Mouse (Mus musculus) CH12.LX (cell line): ENCODE measurements around the gene Trio.

Experiments used
- CTCF ChIP-seq, 2 experiments: IDR thresholded peaks in 1 of 2; conservative IDR thresholded peaks in 1 of 2; 2 replicates each; pipeline ENCODE4 v1.5.1; 2011 to 2012; ENCODE audit warnings: low read depth in 2 of 2, low read length in 2 of 2, improper control_type of control experiment in 1 of 2, inconsistent platforms in 1 of 2, mild to moderate bottlenecking in 1 of 2, moderate library complexity in 1 of 2
- ELF1 ChIP-seq: IDR thresholded peaks from 2 replicates; pipeline ENCODE4 v1.6.1; 2014; ENCODE audit warnings: low read depth, mild to moderate bottlenecking, inconsistent platforms, low read length, improper control_type of control experiment
- MAFK ChIP-seq: IDR thresholded peaks from 2 replicates; pipeline ENCODE4 v1.6.1; 2011; ENCODE audit warnings: low read length, improper control_type of control experiment; ENCODE audit not compliant: insufficient replicate concordance
- POLR2A ChIP-seq: IDR thresholded peaks from 2 replicates; pipeline ENCODE4 v1.6.1; 2011; ENCODE audit warnings: low read depth, mild to moderate bottlenecking, improper control_type of control experiment, low read length
- SIN3A ChIP-seq: IDR thresholded peaks from 2 replicates; pipeline ENCODE4 v1.6.1; 2012; ENCODE audit warnings: low read length, improper control_type of control experiment, inconsistent platforms
- TCF12 ChIP-seq: IDR thresholded peaks from 2 replicates; pipeline ENCODE4 v1.6.1; 2014; ENCODE audit warnings: low read depth, mild to moderate bottlenecking, inconsistent platforms, low read length, improper control_type of control experiment
- ZC3H11A ChIP-seq: IDR thresholded peaks from 2 replicates; pipeline ENCODE4 v1.6.1; 2012; ENCODE audit warnings: low read depth, mild to moderate bottlenecking, inconsistent platforms, low read length, improper control_type of control experiment
- ZMIZ1 ChIP-seq: IDR thresholded peaks from 2 replicates; pipeline ENCODE4 v1.6.1; 2012; ENCODE audit warnings: low read depth, mild to moderate bottlenecking, inconsistent platforms, low read length, improper control_type of control experiment

DNA sequence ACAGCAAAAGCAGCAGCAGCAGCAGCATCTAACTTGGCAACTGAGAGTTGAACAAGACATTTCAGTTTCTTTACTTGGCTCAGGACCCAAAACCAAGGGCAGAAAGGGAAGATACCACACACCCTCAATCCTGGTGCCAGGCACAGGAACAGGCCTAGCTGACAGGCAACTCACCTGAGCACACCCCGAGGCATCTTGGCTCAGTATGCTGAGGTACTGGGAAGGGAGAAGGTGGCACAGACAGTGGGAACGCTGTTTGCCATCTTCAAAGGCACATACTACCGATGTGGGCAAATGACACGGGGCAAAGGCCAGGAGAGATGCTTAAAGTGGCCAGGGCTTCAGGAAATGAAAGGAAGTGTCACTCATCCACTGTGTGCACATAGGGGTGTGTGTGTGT, 85.6 kb downstream of the Trio start:
- TF ChIP-seq CTCF (conservative IDR thresholded peaks at IDR 0.05 in 1 of 2, IDR thresholded peaks at IDR 0.05 in 1 of 2; ENCODE audit: low read depth in 2 of 2, low read length in 2 of 2), result no peak
- no peak for TF ChIP-seq POLR2A
- TF ChIP-seq ZMIZ1, result no peak
- no peak for TF ChIP-seq SIN3A
- no peak for TF ChIP-seq TCF12
- no peak for TF ChIP-seq ELF1
- no peak for TF ChIP-seq ZC3H11A
- no peak for TF ChIP-seq MAFK
